Mouse (Mus musculus): ENCODE results near the gene Arl14. TPM values are rescaled to one million over a fixed set of nuclear protein-coding genes. Genes with fewer than 3 reads are reported as not detected.

The Arl14 gene
- polyA plus RNA-seq, 1 experiment from 2014 or later, result not detected

DNA sequence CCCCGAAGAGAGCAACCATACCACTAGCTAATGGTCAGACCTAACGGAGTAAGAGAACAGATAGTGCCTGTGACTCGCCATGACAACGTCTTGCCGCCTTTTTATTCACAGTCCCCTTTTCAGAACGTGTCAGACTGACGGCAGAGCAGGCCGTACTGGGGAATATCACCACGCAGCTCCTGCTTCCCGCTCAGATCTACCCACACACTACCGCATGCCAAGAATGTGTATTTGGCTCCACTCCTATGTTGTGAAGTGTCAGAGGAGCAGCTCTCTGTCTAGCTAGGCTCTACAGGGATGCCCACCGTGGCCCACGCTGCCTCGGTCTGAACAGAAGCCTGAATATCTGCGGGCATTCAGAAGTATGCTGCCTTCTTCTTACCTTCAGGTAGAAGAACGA is 35.6 kb upstream of the Arl14 start:
- H3K9me3 ChIP-seq (replicated peaks; ENCODE audit: control insufficient read depth, low read length), result no peaks in the 10 kb centered on the region
- no peaks in the 10 kb centered on the region for H3K36me3 ChIP-seq (ENCODE audit: control insufficient read depth, insufficient read depth, low read length)
- H3K4me2 ChIP-seq, result no peak overlapping the region
- H3K27me3 ChIP-seq (ENCODE audit: control insufficient read depth, insufficient read depth, low read length), result no peaks in the 10 kb centered on the region
- ATAC-seq (replicated peaks; ENCODE audit: insufficient number of reproducible peaks, low FRiP score, low TSS enrichment), result no peak
- no peak overlapping the region for H3K9ac ChIP-seq (ENCODE audit: low read depth, low read length)
- H3K27ac ChIP-seq (ENCODE audit: low read depth, low read length), result no peak overlapping the region
- WGBS (ENCODE audit: insufficient replicate concordance), result 71% methylated on average over 16 of the region's 16 CpGs
- no peaks in the 10 kb centered on the region for H3K4me1 ChIP-seq (ENCODE audit: control insufficient read depth, insufficient read depth, low read length)
- no peak overlapping the region for H3K4me3 ChIP-seq (ENCODE audit: low read depth, low read length)

- no peaks in the 10 kb centered on the region for H3K36me3 ChIP-seq (ENCODE audit: control insufficient read depth, insufficient read depth, low read length)
- H3K4me3 ChIP-seq (ENCODE audit: low read depth, low read length), result no peak overlapping the region
- no peak overlapping the region for H3K9ac ChIP-seq (ENCODE audit: low read depth, low read length)
- no peak overlapping the region for H3K27ac ChIP-seq (ENCODE audit: low read depth, low read length)
- 83% methylated on average over 3 of the region's 3 CpGs for WGBS (ENCODE audit: insufficient replicate concordance)
- H3K4me2 ChIP-seq, result no peak overlapping the region
- ATAC-seq (replicated peaks; ENCODE audit: insufficient number of reproducible peaks, low FRiP score, low TSS enrichment), result no peak
- no peaks in the 10 kb centered on the region for H3K9me3 ChIP-seq (replicated peaks; ENCODE audit: control insufficient read depth, low read length)
- H3K27me3 ChIP-seq (ENCODE audit: control insufficient read depth, insufficient read depth, low read length), result no peaks in the 10 kb centered on the region
- no peaks in the 10 kb centered on the region for H3K4me1 ChIP-seq (ENCODE audit: control insufficient read depth, insufficient read depth, low read length)
These were observed 29.2 kb upstream of the Arl14 start for GRCm38 (mm10) chr3:69192995-69193394.

DNA sequence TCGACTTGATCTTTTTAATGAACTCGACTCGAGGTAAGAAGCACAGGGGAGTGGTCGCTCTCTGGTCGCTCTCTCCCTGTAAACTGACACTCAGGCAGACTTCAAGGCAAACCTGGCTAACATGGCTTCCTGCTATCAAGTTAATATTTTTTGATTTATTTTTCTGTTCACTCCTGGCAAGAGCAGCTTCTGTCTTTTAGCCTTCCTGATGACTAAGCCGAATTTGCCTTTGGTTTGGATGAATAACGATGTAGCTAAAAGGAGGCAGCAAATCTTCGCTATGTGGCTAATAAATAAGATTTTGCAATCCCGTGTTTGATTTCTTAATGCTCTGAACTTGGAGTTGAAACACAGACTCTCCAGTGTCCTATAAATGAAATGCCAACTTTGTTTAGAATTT is 27.7 kb upstream of the Arl14 start:
- Histone ChIP-seq H3K4me1 (ENCODE audit: control insufficient read depth, insufficient read depth, low read length) (no peaks in the 10 kb centered on the region), H3K27ac (ENCODE audit: low read depth, low read length) (no peak overlapping the region), H3K36me3 (ENCODE audit: control insufficient read depth, insufficient read depth, low read length) (no peaks in the 10 kb centered on the region), H3K4me2 (no peak overlapping the region), H3K27me3 (ENCODE audit: control insufficient read depth, insufficient read depth, low read length) (no peaks in the 10 kb centered on the region), H3K9ac (ENCODE audit: low read depth, low read length) (no peak overlapping the region), H3K4me3 (ENCODE audit: low read depth, low read length) (no peak overlapping the region), H3K9me3 (replicated peaks; ENCODE audit: control insufficient read depth, low read length) (no peaks in the 10 kb centered on the region)
- WGBS (ENCODE audit: insufficient replicate concordance), result 69% methylated on average over 9 of the region's 9 CpGs
- ATAC-seq (replicated peaks; ENCODE audit: insufficient number of reproducible peaks, low FRiP score, low TSS enrichment), result no peak

GRCm38 (mm10) chr3:69195251-69195650 is 27.0 kb upstream of the Arl14 start:
- H3K4me1 ChIP-seq (ENCODE audit: control insufficient read depth, insufficient read depth, low read length), result no peaks in the 10 kb centered on the region
- H3K9ac ChIP-seq (ENCODE audit: low read depth, low read length), result no peak overlapping the region
- H3K4me3 ChIP-seq (ENCODE audit: low read depth, low read length), result no peak overlapping the region
- no peaks in the 10 kb centered on the region for H3K9me3 ChIP-seq (replicated peaks; ENCODE audit: control insufficient read depth, low read length)
- no peaks in the 10 kb centered on the region for H3K36me3 ChIP-seq (ENCODE audit: control insufficient read depth, insufficient read depth, low read length)
- no peak for ATAC-seq (replicated peaks; ENCODE audit: insufficient number of reproducible peaks, low FRiP score, low TSS enrichment)
- H3K4me2 ChIP-seq, result no peak overlapping the region
- 67% methylated on average over 8 of the region's 8 CpGs for WGBS (ENCODE audit: insufficient replicate concordance)
- H3K27ac ChIP-seq (ENCODE audit: low read depth, low read length), result no peak overlapping the region
- H3K27me3 ChIP-seq (ENCODE audit: control insufficient read depth, insufficient read depth, low read length), result no peaks in the 10 kb centered on the region

- no peak overlapping the region for H3K4me3 ChIP-seq (ENCODE audit: low read depth, low read length)
- no peak overlapping the region for H3K4me2 ChIP-seq
- no peak for ATAC-seq (replicated peaks; ENCODE audit: insufficient number of reproducible peaks, low FRiP score, low TSS enrichment)
- no peaks in the 10 kb centered on the region for H3K4me1 ChIP-seq (ENCODE audit: control insufficient read depth, insufficient read depth, low read length)
- 74% methylated on average over 2 of the region's 2 CpGs for WGBS (ENCODE audit: insufficient replicate concordance)
- no peaks in the 10 kb centered on the region for H3K27me3 ChIP-seq (ENCODE audit: control insufficient read depth, insufficient read depth, low read length)
- no peak overlapping the region for H3K27ac ChIP-seq (ENCODE audit: low read depth, low read length)
- H3K9me3 ChIP-seq (replicated peaks; ENCODE audit: control insufficient read depth, low read length), result no peaks in the 10 kb centered on the region
- no peaks in the 10 kb centered on the region for H3K36me3 ChIP-seq (ENCODE audit: control insufficient read depth, insufficient read depth, low read length)
- no peak overlapping the region for H3K9ac ChIP-seq (ENCODE audit: low read depth, low read length)
These were observed 24.1 kb upstream of the Arl14 start for GRCm38 (mm10) chr3:69198098-69198497.

GRCm38 (mm10) chr3:69200251-69200650 is 22.0 kb upstream of the Arl14 start:
- H3K4me1 ChIP-seq (ENCODE audit: control insufficient read depth, insufficient read depth, low read length), result peaks cover under 1% of the 10 kb centered on the region; the same call in 1 of the 2 replicates
- no peak overlapping the region for H3K9ac ChIP-seq (ENCODE audit: low read depth, low read length)
- no peak for ATAC-seq (replicated peaks; ENCODE audit: insufficient number of reproducible peaks, low FRiP score, low TSS enrichment)
- 73% methylated on average over 1 of the region's 1 CpGs for WGBS (ENCODE audit: insufficient replicate concordance)
- H3K36me3 ChIP-seq (ENCODE audit: control insufficient read depth, insufficient read depth, low read length), result no peaks in the 10 kb centered on the region
- H3K27me3 ChIP-seq (ENCODE audit: control insufficient read depth, insufficient read depth, low read length), result no peaks in the 10 kb centered on the region
- no peak overlapping the region for H3K4me2 ChIP-seq
- H3K4me3 ChIP-seq (ENCODE audit: low read depth, low read length), result no peak overlapping the region
- no peak overlapping the region for H3K27ac ChIP-seq (ENCODE audit: low read depth, low read length)
- no peaks in the 10 kb centered on the region for H3K9me3 ChIP-seq (replicated peaks; ENCODE audit: control insufficient read depth, low read length)

DNA sequence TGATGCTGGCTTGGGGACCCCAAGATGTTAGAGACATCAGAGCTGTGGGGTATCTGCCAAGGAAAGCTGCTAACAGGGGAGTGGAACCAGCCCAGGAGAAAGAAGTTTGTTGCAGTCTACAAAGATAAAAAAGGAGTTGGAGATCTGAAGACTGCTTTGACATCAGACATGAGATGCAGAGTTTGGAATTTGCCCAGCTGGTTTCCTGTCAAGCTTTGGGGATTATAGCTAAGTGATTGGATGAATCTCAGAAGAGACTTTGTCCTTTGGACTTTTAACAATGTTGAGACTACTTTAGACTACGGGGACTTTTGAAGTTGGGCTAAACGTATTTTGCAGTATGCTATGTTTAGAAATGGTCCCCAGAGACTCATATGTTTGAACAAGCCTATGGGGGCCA is 21.0 kb upstream of the Arl14 start:
- no peak overlapping the region for H3K27ac ChIP-seq (ENCODE audit: low read depth, low read length)
- no peaks in the 10 kb centered on the region for H3K9me3 ChIP-seq (replicated peaks; ENCODE audit: control insufficient read depth, low read length)
- peaks cover 7% of the 10 kb centered on the region for H3K4me1 ChIP-seq (ENCODE audit: control insufficient read depth, insufficient read depth, low read length)
- 74% methylated on average over 2 of the region's 2 CpGs for WGBS (ENCODE audit: insufficient replicate concordance)
- no peak overlapping the region for H3K9ac ChIP-seq (ENCODE audit: low read depth, low read length)
- no peaks in the 10 kb centered on the region for H3K27me3 ChIP-seq (ENCODE audit: control insufficient read depth, insufficient read depth, low read length)
- no peak overlapping the region for H3K4me3 ChIP-seq (ENCODE audit: low read depth, low read length)
- H3K4me2 ChIP-seq, result no peak overlapping the region
- ATAC-seq (replicated peaks; ENCODE audit: insufficient number of reproducible peaks, low FRiP score, low TSS enrichment), result no peak
- H3K36me3 ChIP-seq (ENCODE audit: control insufficient read depth, insufficient read depth, low read length), result no peaks in the 10 kb centered on the region

DNA sequence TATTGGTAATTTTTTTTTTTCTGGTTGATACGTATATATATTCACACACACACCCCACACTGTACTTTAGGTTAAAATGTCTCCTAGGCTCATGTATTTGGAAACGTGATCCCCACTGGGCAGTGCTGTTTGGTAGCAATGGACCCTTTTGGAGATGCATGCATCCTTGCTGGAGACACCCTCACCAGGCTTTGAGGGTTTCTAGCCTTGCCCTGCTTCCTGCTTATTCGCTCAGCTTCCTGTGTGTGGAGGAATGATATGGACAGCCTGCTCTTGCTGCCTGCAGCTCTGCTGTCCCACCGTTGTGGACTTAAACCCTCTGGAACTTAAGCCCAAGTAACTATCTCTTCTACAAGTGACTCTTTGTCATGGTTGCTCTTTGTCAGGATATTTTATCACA is 19.3 kb upstream of the Arl14 start:
- no peaks in the 10 kb centered on the region for H3K9me3 ChIP-seq (replicated peaks; ENCODE audit: control insufficient read depth, low read length)
- peaks cover 7% of the 10 kb centered on the region for H3K4me1 ChIP-seq (ENCODE audit: control insufficient read depth, insufficient read depth, low read length)
- 58% methylated on average over 4 of the region's 4 CpGs for WGBS (ENCODE audit: insufficient replicate concordance)
- no peak overlapping the region for H3K4me3 ChIP-seq (ENCODE audit: low read depth, low read length)
- no peak overlapping the region for H3K4me2 ChIP-seq
- no peaks in the 10 kb centered on the region for H3K27me3 ChIP-seq (ENCODE audit: control insufficient read depth, insufficient read depth, low read length)
- ATAC-seq (replicated peaks; ENCODE audit: insufficient number of reproducible peaks, low FRiP score, low TSS enrichment), result no peak
- H3K27ac ChIP-seq (ENCODE audit: low read depth, low read length), result no peak overlapping the region
- H3K9ac ChIP-seq (ENCODE audit: low read depth, low read length), result no peak overlapping the region
- H3K36me3 ChIP-seq (ENCODE audit: control insufficient read depth, insufficient read depth, low read length), result no peaks in the 10 kb centered on the region

GRCm38 (mm10) chr3:69205266-69206054 is 16.8 kb upstream of the Arl14 start:
- no peak overlapping the region for H3K27ac ChIP-seq (ENCODE audit: low read depth, low read length)
- no peak overlapping the region for H3K9ac ChIP-seq (ENCODE audit: low read depth, low read length)
- peaks cover 7% of the 10 kb centered on the region for H3K4me1 ChIP-seq (ENCODE audit: control insufficient read depth, insufficient read depth, low read length)
- peak overlapping the region; percentile 31 for H3K4me2 ChIP-seq
- no peak overlapping the region for H3K4me3 ChIP-seq (ENCODE audit: low read depth, low read length)
- no peaks in the 10 kb centered on the region for H3K9me3 ChIP-seq (replicated peaks; ENCODE audit: control insufficient read depth, low read length)
- WGBS (ENCODE audit: insufficient replicate concordance), result 29% methylated on average over 7 of the region's 7 CpGs
- no peaks in the 10 kb centered on the region for H3K27me3 ChIP-seq (ENCODE audit: control insufficient read depth, insufficient read depth, low read length)
- no peak for ATAC-seq (replicated peaks; ENCODE audit: insufficient number of reproducible peaks, low FRiP score, low TSS enrichment)
- no peaks in the 10 kb centered on the region for H3K36me3 ChIP-seq (ENCODE audit: control insufficient read depth, insufficient read depth, low read length)

Measured in heart, embryonic 11.5 days (tissue).